Mouse (Mus musculus) lung, adult 2 months (tissue): ENCODE results near the gene Lpcat3.

ENCODE experiments used
- CTCF ChIP-seq: fragments of 200-500 bp; IDR thresholded peaks from 2 replicates; pipeline ENCODE4 v1.5.1; 2011; ENCODE audit warnings: mild to moderate bottlenecking, low read length, control low read depth; ENCODE audit not compliant: insufficient read depth
- POLR2A ChIP-seq: fragments of 200-500 bp; IDR thresholded peaks from 2 replicates; pipeline ENCODE4 v1.6.1; 2011; ENCODE audit warnings: low read depth, mild to moderate bottlenecking, control low read depth, low read length, borderline replicate concordance; ENCODE audit errors: extremely low read depth

GRCm38 (mm10) chr6:124672100-124672499, 9.3 kb downstream of the Lpcat3 start:
- TF ChIP-seq POLR2A (no peak), CTCF (no peak)
